Comparison of ENCODE assay signal across 19 mouse cellular contexts in the genomic region with DNA sequence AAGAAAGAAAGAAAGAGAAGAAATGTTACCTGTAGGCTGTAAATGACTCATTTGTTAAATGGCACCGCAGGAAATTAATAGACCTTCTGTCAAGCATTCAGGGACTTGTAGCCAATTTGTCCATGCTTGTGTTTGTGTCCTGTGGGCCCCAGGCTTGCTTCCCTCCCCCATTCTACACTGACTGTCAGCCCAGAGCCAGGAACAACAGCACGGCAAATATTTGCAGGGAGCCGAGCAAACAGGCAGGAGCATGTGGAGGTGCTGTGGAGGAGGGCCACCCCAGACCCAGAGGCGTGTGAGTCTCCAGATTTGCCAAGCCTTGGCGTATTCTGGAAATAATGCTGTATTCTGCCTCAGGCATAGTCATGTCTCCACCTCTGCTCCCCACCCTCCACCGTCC. TPM values are rescaled to one million over a fixed set of nuclear protein-coding genes. Genes with fewer than 3 reads are reported as not detected.
DNase-seq lines count a peak whose midpoint lies in the region; ATAC-seq and TF ChIP-seq lines count a peak whose summit lies in the region.
"Had no signal": no experiment of that assay in that cellular context is flagged by ENCODE, and none has a peak within 500 bp of the region (broad histone marks: within the 10 kb centered on the region; RNA-seq: fewer than 3 reads in every experiment).

No protein-coding gene starts in this region.

- H3K27ac ChIP-seq in cerebellum, adult 2 months (ENCODE audit: insufficient read depth, low read length): no peak overlapping the region
- H3K27ac ChIP-seq in liver, embryonic 16.5 days (ENCODE audit: low read length): peak overlapping the region; percentile 43; the same call in 1 of the 2 replicates
- H3K27ac ChIP-seq: embryonic facial prominence, embryonic 13.5 days; forebrain, embryonic 10.5 days; layer of hippocampus, adult 2 months; left cerebral cortex, adult 2 months; midbrain, embryonic 15.5 days had no signal

- TF ChIP-seq CTCF in cerebellum, adult 2 months (IDR thresholded peaks at IDR 0.05; ENCODE audit: borderline replicate concordance, insufficient read depth, low read depth, low read length): no peak

- H3K9me3 ChIP-seq in liver, embryonic 16.5 days (replicated peaks; ENCODE audit: control insufficient read depth, low read length): no peaks in the 10 kb centered on the region
- H3K9me3 ChIP-seq: embryonic facial prominence, embryonic 13.5 days; forebrain, embryonic 10.5 days; midbrain, embryonic 15.5 days had no signal

- no peaks in the 10 kb centered on the region for H3K27me3 ChIP-seq in cerebellum, adult 2 months (ENCODE audit: control insufficient read depth, insufficient read depth, low read length)
- H3K27me3 ChIP-seq in liver, embryonic 16.5 days (ENCODE audit: control insufficient read depth, insufficient read depth, low read depth, low read length): peaks cover 3% of the 10 kb centered on the region; the same call in 1 of the 2 replicates
- H3K27me3 ChIP-seq: midbrain, embryonic 15.5 days had no signal

- peak overlapping the region; percentile 9; the same call in 1 of the 2 replicates for H3K4me2 ChIP-seq in liver, embryonic 16.5 days (ENCODE audit: low read depth, low read length)
- H3K4me2 ChIP-seq: embryonic facial prominence, embryonic 13.5 days; midbrain, embryonic 15.5 days had no signal

- TF ChIP-seq POLR2A in cerebellum, adult 2 months (IDR thresholded peaks at IDR 0.05; ENCODE audit: borderline replicate concordance, insufficient read depth, low read length): no peak

- peaks cover 10% of the 10 kb centered on the region for H3K4me1 ChIP-seq in cerebellum, adult 2 months (ENCODE audit: control insufficient read depth, insufficient read depth, low read length)
- H3K4me1 ChIP-seq in liver, embryonic 16.5 days (ENCODE audit: control insufficient read depth, low read depth, low read length): peaks cover 9% of the 10 kb centered on the region
- H3K4me1 ChIP-seq: embryonic facial prominence, embryonic 13.5 days had no signal

- 18% methylated on average over 6 of the region's 6 CpGs for WGBS in cerebellum, adult 2 months
- 61% methylated on average over 6 of the region's 6 CpGs for whole genome bisulfite sequencing in liver, embryonic 16.5 days (ENCODE audit: insufficient replicate concordance)

- no peak overlapping the region for H3K9ac ChIP-seq in liver, embryonic 16.5 days (ENCODE audit: low read depth, low read length)
- H3K9ac ChIP-seq: embryonic facial prominence, embryonic 13.5 days; midbrain, embryonic 15.5 days had no signal

- ATAC-seq in liver, embryonic 16.5 days (ENCODE audit: low read depth): peak; percentile 67
- ATAC-seq: midbrain, embryonic 15.5 days had no signal

- DNase-seq in cerebellum, adult 2 months: peak; percentile 34 to 70
- no peak for DNase-seq in cerebellum, adult 8-10 months
- peak; percentile 60 for DNase-seq in urinary bladder, postnatal 14 days (ENCODE audit: low spot score)
- DNase-seq in urinary bladder, postnatal 25 days (ENCODE audit: low spot score): no peak
- DNase-seq in right cerebral cortex, postnatal 10 days (ENCODE audit: low spot score in 2 of 2): no peak
- no peak for DNase-seq in embryo, embryonic 9.5 days (ENCODE audit: extremely low spot score)
- DNase-seq: adrenal gland, adult 8-10 months; gastrocnemius, postnatal 10 days; heart, adult 18-20 months; kidney, adult 18-20 months; kidney, postnatal 10 days; retina, postnatal 1 day; thymus, adult 2 months had no signal

- H3K4me3 ChIP-seq in cerebellum, adult 2 months (replicated peaks; ENCODE audit: insufficient read depth, low read depth, low read length): peak overlapping the region; percentile 1
- no peak overlapping the region for H3K4me3 ChIP-seq in liver, embryonic 16.5 days (ENCODE audit: low read depth, low read length)
- H3K4me3 ChIP-seq: embryonic facial prominence, embryonic 13.5 days; forebrain, embryonic 10.5 days; layer of hippocampus, adult 2 months; left cerebral cortex, adult 2 months; midbrain, embryonic 15.5 days had no signal

- no peaks in the 10 kb centered on the region for H3K36me3 ChIP-seq in liver, embryonic 16.5 days (ENCODE audit: control insufficient read depth, insufficient read depth)
- H3K36me3 ChIP-seq: embryonic facial prominence, embryonic 13.5 days; forebrain, embryonic 10.5 days; midbrain, embryonic 15.5 days had no signal

RNA-seq across cellular contexts. Expression of a gene that starts 1.4 kb away (rescaled TPM):
- 36.3 and 41.6 TPM in 2 replicates for polyA plus RNA-seq in cerebellum, adult 2 months (2012; rRNA removed)
- polyA plus RNA-seq in liver, embryonic 16.5 days (2015; fragmentation: Nextera tagmentation; extraction: Ambion mirVana): 19.6 and 20.9 TPM in 2 replicates

RNA-seq across cellular contexts. Expression of a gene that starts 45.4 kb away (rescaled TPM):
- polyA plus RNA-seq in cerebellum, adult 2 months (2012; rRNA removed): 34.9 and 38.9 TPM in 2 replicates
- polyA plus RNA-seq in liver, embryonic 16.5 days (2015; fragmentation: Nextera tagmentation; extraction: Ambion mirVana): 17.8 and 19.9 TPM in 2 replicates

RNA-seq across cellular contexts. Expression of a gene that starts 45.4 kb away (rescaled TPM):
- polyA plus RNA-seq in cerebellum, adult 2 months (2012; rRNA removed): 27.0 and 28.7 TPM in 2 replicates
- polyA plus RNA-seq in liver, embryonic 16.5 days (2015; fragmentation: Nextera tagmentation; extraction: Ambion mirVana): 61.8 and 65.8 TPM in 2 replicates

Comparison
In these comparisons a context has a peak if more than half of its experiments do, and no peak if none do; other contexts are left out.
1. DNase-seq: peak in cerebellum, adult 2 months (2 of 2) and urinary bladder, postnatal 14 days (single experiment); none in cerebellum, adult 8-10 months (single experiment), urinary bladder, postnatal 25 days (single experiment), right cerebral cortex, postnatal 10 days (0 of 2) and embryo, embryonic 9.5 days (single experiment).